Mouse (Mus musculus) stomach, postnatal 0 days (tissue): ENCODE data around the gene Il21.

Experiments used
- CTCF ChIP-seq: IDR thresholded peaks from 2 replicates; pipeline ENCODE4 v1.5.1; 2016; ENCODE audit warnings: antibody characterized with exemption, low read depth, mild to moderate bottlenecking, moderate library complexity
- EP300 ChIP-seq: optimal IDR thresholded peaks from 2 replicates; pipeline ENCODE3; 2016; ENCODE audit warnings: antibody characterized with exemption

DNA sequence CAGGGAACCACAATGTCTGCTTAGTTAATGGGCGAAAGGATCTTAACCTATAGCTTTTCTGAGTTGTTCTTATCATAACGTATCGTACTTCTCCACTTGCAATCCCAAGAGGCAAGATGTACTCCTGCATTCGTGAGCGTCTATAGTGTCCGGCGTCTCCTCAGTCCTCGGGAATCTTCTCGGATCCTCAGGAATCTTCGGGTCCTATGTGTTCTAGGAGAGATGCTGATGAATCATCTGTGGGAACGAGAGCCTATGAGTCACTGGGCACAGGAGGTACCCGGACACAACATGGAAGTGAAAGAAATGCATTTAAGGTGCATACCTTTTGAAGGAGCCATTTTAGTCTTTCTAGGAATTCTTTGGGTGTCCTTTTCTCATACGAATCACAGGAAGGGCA, 7.3 kb downstream of the Il21 start:
- TF ChIP-seq CTCF (no peak), EP300 (no peak)
